In the genomic region with DNA sequence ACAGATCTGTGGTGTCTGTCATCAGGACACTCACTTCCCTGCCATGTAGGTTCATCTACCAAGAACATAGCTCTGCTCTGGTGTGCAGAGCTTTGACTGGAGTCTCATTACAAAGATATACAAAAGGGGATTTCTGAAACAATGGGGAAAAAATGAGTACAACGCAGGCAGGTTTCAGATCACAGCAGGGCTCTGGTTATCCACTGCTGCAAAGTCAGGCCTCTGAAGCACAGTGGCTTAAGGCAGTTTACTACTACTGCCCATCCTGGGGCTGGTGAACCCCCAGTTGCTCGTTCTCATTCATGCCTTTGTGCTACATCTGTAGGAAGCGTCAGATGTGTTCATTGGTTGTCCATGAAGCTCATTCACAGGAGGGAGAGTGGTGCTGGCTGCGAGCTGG, we compare ENCODE assay signal across 15 mouse cellular contexts.
"Had no signal": no experiment of that assay in that cellular context is flagged by ENCODE, and none has a peak within 500 bp of the region (broad histone marks: within the 10 kb centered on the region; RNA-seq: fewer than 3 reads in every experiment).

No protein-coding gene starts in this region.

- H3K27ac ChIP-seq: limb, embryonic 15.5 days; liver, embryonic 12.5 days; midbrain, embryonic 10.5 days; neural tube, embryonic 15.5 days; stomach, postnatal 0 days had no signal

- H3K4me3 ChIP-seq: kidney, embryonic 15.5 days; limb, embryonic 15.5 days; liver, embryonic 12.5 days; midbrain, embryonic 10.5 days; myocyte; neural tube, embryonic 15.5 days had no signal

- H3K27me3 ChIP-seq: kidney, embryonic 15.5 days; limb, embryonic 15.5 days; liver, embryonic 12.5 days; neural tube, embryonic 15.5 days had no signal

- ATAC-seq: liver, embryonic 12.5 days had no signal

- DNase-seq: kidney, postnatal 25 days; layer of hippocampus, postnatal 36 days; lung, embryonic 14.5 days; lung, postnatal 10 days; lung, postnatal 4 days; midbrain, embryonic 14.5 days; thymus, adult 2 months; thymus, postnatal 25 days had no signal
